Mouse (Mus musculus): Measurements from ENCODE around the gene Zbtb24. TPM values are rescaled to one million over a fixed set of nuclear protein-coding genes. Genes with fewer than 3 reads are reported as not detected.
A peak's percentile ranks its signal among the peaks of the same experiment; 100 is the strongest.
"Not testable (repeated sequence)": the region's sequence is repeated elsewhere in the genome, so short reads cannot be mapped to it uniquely, and the experiment has no call there.

The Zbtb24 gene
- polyA plus RNA-seq, 1 experiment = 8.2 TPM

DNA sequence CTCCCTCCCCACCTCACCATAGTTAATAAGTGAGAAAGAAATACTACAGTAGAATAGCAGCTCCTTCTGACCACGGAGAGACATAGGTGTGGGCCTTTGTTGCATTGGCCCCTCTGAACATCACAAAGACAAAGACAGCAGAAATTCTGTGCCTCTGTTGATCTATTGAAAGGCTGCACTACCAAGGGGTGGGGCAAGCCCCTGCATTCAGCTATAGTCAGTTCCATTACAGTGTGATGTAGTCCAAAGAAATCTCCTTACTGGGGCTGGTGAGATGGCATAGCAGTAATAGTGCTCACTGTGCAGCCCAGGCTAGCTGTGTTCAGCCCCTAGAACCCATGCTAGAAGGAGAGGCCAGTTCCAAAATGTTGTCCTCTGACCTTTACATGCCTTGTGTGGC lies 54.8 kb downstream of the Zbtb24 start:
- TF ChIP-seq CTCF (IDR thresholded peaks at IDR 0.05; ENCODE audit: control insufficient read depth, insufficient read depth, insufficient replicate concordance, low read depth, low read length) (no peak), POLR2A (IDR thresholded peaks at IDR 0.05; ENCODE audit: control insufficient read depth, low read depth, low read length) (no peak)
- Histone ChIP-seq H3K4me3 (ENCODE audit: control insufficient read depth, low read depth, low read length) (no peak overlapping the region), H3K27me3 (ENCODE audit: control insufficient read depth, insufficient read depth, low read length) (no peaks in the 10 kb centered on the region), H3K36me3 (ENCODE audit: control insufficient read depth, insufficient read depth, low read length) (no peaks in the 10 kb centered on the region), H3K4me1 (ENCODE audit: control insufficient read depth, insufficient read depth, low read length) (no peaks in the 10 kb centered on the region), H3K27ac (ENCODE audit: control insufficient read depth, insufficient read depth, low read depth, low read length) (no peak overlapping the region)

DNA sequence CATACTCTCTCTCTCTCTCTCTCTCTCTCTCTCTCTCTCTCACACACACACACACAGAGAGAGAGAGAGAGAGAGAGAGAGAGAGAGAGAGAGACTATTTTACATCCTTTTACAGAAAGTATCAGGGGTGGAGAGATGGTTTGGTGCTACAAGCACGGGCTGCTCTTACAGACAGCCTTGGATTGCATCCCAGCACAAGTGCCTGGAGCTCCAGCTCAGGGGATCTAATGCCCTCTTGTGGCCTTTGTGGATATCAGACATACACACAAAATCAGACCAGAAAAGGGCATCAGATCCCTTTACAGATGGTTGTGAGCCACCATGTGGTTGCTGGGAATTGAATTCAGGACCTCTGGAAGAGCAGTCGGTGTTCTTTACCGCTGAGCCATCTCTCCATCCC lies 55.3 kb downstream of the Zbtb24 start:
- not testable (repeated sequence) for H3K36me3 ChIP-seq (ENCODE audit: control insufficient read depth, insufficient read depth, low read length)

DNA sequence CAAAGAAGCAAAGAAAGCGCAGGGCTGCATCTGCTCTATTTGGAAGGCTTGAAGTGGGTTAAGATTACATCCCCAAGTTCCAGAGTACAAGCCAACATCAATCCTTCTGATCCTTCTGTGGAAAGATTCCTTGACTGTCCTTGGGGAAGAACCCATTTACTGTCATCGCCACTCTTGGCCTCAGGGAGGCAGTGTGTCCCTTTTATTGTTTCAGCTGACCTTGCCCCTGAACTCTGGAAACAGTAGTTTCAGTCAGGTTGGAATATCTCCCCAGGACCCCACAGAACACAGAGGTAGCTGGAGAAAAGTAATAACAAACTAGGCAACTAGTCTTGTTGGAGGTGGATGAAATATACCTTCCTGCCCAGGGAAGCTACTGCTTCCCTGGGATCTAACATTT lies 59.0 kb downstream of the Zbtb24 start:
- no peak overlapping the region for H3K27ac ChIP-seq (ENCODE audit: control insufficient read depth, insufficient read depth, low read depth, low read length)
- no peaks in the 10 kb centered on the region for H3K27me3 ChIP-seq (ENCODE audit: control insufficient read depth, insufficient read depth, low read length)
- no peak overlapping the region for H3K4me3 ChIP-seq (ENCODE audit: control insufficient read depth, low read depth, low read length)
- H3K36me3 ChIP-seq (ENCODE audit: control insufficient read depth, insufficient read depth, low read length) = no peaks in the 10 kb centered on the region
- no peaks in the 10 kb centered on the region for H3K4me1 ChIP-seq (ENCODE audit: control insufficient read depth, insufficient read depth, low read length)
- TF ChIP-seq CTCF (IDR thresholded peaks at IDR 0.05; ENCODE audit: control insufficient read depth, insufficient read depth, insufficient replicate concordance, low read depth, low read length) (no peak), POLR2A (IDR thresholded peaks at IDR 0.05; ENCODE audit: control insufficient read depth, low read depth, low read length) (no peak)

More for the DNA sequence above, 55.3 kb downstream of the Zbtb24 start:
- H3K4me1 ChIP-seq (ENCODE audit: control insufficient read depth, insufficient read depth, low read length); H3K27me3 ChIP-seq (ENCODE audit: control insufficient read depth, insufficient read depth, low read length); H3K4me3 ChIP-seq (ENCODE audit: control insufficient read depth, low read depth, low read length); H3K27ac ChIP-seq (ENCODE audit: control insufficient read depth, insufficient read depth, low read depth, low read length): not testable (repeated sequence)
- peak; percentile 40; the same call in 1 of the 2 replicates for TF ChIP-seq CTCF (IDR thresholded peaks at IDR 0.05; ENCODE audit: control insufficient read depth, insufficient read depth, insufficient replicate concordance, low read depth, low read length)

DNA sequence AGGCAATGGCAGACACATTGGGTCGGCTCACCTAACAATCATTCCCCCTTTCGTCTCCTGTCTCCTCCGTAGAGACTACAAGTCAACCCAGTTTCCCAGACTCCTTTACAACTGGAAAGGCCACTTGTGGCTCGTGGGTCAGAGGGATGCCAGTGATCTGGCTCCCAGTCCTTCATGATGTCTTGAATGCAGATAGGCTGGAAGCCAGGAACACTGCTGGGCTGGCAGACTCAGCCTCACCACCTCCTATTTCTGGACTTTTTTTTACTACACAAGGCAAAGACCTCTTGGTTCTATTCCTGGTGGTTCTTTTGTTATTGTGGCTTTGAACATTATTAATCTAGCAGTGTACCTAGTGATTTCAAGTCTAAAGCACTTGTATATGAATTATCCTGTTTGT lies 64.1 kb downstream of the Zbtb24 start:
- Histone ChIP-seq H3K36me3 (ENCODE audit: control insufficient read depth, insufficient read depth, low read length) (no peaks in the 10 kb centered on the region), H3K27ac (ENCODE audit: control insufficient read depth, insufficient read depth, low read depth, low read length) (no peak overlapping the region), H3K4me1 (ENCODE audit: control insufficient read depth, insufficient read depth, low read length) (no peaks in the 10 kb centered on the region), H3K27me3 (ENCODE audit: control insufficient read depth, insufficient read depth, low read length) (no peaks in the 10 kb centered on the region), H3K4me3 (ENCODE audit: control insufficient read depth, low read depth, low read length) (no peak overlapping the region)
- TF ChIP-seq POLR2A (IDR thresholded peaks at IDR 0.05; ENCODE audit: control insufficient read depth, low read depth, low read length) = no peak
- no peak for TF ChIP-seq CTCF (IDR thresholded peaks at IDR 0.05; ENCODE audit: control insufficient read depth, insufficient read depth, insufficient replicate concordance, low read depth, low read length)

DNA sequence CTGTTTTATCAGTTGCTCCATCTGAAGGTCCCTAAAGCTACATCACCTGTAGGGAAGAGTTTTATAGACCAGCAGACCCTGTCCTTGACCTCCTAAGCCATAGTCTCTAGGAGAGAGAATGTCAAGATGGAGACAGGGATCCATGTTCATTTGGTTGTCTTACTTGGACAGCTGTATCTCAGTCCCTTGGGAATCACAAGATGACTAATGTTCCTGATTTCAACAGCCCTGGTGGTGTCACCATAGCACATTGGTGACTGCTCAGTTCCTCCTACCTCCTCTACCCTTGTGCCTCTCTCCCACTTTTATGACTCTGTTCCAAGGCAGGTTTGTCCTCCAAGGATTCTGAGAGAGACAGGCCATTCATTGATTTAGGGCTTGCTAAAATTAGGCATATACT lies 64.7 kb downstream of the Zbtb24 start:
- no peak overlapping the region for H3K27ac ChIP-seq (ENCODE audit: control insufficient read depth, insufficient read depth, low read depth, low read length)
- no peaks in the 10 kb centered on the region for H3K4me1 ChIP-seq (ENCODE audit: control insufficient read depth, insufficient read depth, low read length)
- H3K36me3 ChIP-seq (ENCODE audit: control insufficient read depth, insufficient read depth, low read length) = no peaks in the 10 kb centered on the region
- no peak overlapping the region for H3K4me3 ChIP-seq (ENCODE audit: control insufficient read depth, low read depth, low read length)
- TF ChIP-seq CTCF (IDR thresholded peaks at IDR 0.05; ENCODE audit: control insufficient read depth, insufficient read depth, insufficient replicate concordance, low read depth, low read length) (no peak), POLR2A (IDR thresholded peaks at IDR 0.05; ENCODE audit: control insufficient read depth, low read depth, low read length) (no peak)
- no peaks in the 10 kb centered on the region for H3K27me3 ChIP-seq (ENCODE audit: control insufficient read depth, insufficient read depth, low read length)

Other genes with a start within 250 kb of the Zbtb24 start
- gene Fig4, start 147.1 kb upstream of the Zbtb24 start, polyA plus RNA-seq (2012; rRNA removed) = 10.2 and 10.3 TPM in 2 replicates
- 8.6 and 11.8 TPM in 2 replicates for gene Ak9, start 146.4 kb upstream of the Zbtb24 start, polyA plus RNA-seq (2012; rRNA removed)
- gene Mical1, start 25.9 kb downstream of the Zbtb24 start, polyA plus RNA-seq (2012; rRNA removed) = 1.6 and 2.4 TPM in 2 replicates
- 21.3 and 22.7 TPM in 2 replicates for gene Smpd2, start 40.0 kb downstream of the Zbtb24 start, polyA plus RNA-seq (2012; rRNA removed)
- 25.9 and 29.4 TPM in 2 replicates for gene Ppil6, start 40.1 kb downstream of the Zbtb24 start, polyA plus RNA-seq (2012; rRNA removed)
- 216 and 279 TPM in 2 replicates for gene Cd164, start 69.0 kb downstream of the Zbtb24 start, polyA plus RNA-seq (2012; rRNA removed)

All from testis, adult 2 months (tissue).